Comparison of ENCODE assay signal across 17 mouse cellular contexts in the genomic region with DNA sequence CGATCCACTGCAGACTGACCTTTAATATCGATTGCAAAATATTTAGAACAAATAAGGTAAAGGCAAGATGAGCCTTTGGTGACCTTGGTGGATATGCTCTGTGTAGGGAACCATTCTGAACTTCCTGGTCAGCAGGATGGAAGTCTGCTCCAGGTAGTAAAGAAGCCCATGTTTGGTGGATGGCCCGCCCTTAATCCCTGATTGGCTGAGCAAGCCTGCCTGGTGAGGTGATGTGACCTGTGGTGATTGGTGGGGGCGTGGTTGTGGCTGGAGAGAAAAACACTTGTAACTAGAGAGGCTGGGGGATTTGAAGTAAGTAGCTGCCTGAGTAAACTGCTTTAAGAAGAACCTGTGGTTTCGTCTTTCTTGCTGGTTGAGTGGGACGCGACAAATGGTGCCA. TPM values are rescaled to one million over a fixed set of nuclear protein-coding genes. Genes with fewer than 3 reads are reported as not detected.
A peak's percentile ranks its signal among the peaks of the same experiment; 100 is the strongest.
DNase-seq lines count a peak whose midpoint lies in the region; ATAC-seq and TF ChIP-seq lines count a peak whose summit lies in the region.
"Not testable (repeated sequence)": the region's sequence is repeated elsewhere in the genome, so short reads cannot be mapped to it uniquely, and the experiment has no call there.
"Had no signal": no experiment of that assay in that cellular context is flagged by ENCODE, and none has a peak within 500 bp of the region (broad histone marks: within the 10 kb centered on the region; RNA-seq: fewer than 3 reads in every experiment).

A gene (plus strand): TSS at position 301 of the 400 bp plus-strand sequence.

- not testable (repeated sequence) for TF ChIP-seq CTCF in CH12.LX (conservative IDR thresholded peaks at IDR 0.05 in 1 of 2, IDR thresholded peaks at IDR 0.05 in 1 of 2; ENCODE audit: low read depth in 2 of 2, low read length in 2 of 2); liver, postnatal 0 days (IDR thresholded peaks at IDR 0.05; ENCODE audit: low read depth)

- not testable (repeated sequence) for ATAC-seq in liver, embryonic 15.5 days (ENCODE audit: insufficient read depth); liver, postnatal 0 days; stomach, embryonic 16.5 days (ENCODE audit: insufficient read depth, low FRiP score)

- peak within 1 kb of the TSS; percentile 51 for H3K4me2 ChIP-seq in CH12.LX (ENCODE audit: insufficient read depth, low read depth, poor library complexity, severe bottlenecking)
- not testable (repeated sequence) for H3K4me2 ChIP-seq in liver, embryonic 15.5 days; liver, postnatal 0 days (ENCODE audit: low read depth, low read length); stomach, embryonic 16.5 days (ENCODE audit: low read depth, low read length)

- not testable (repeated sequence) for TF ChIP-seq RAD21 in CH12.LX (IDR thresholded peaks at IDR 0.05; ENCODE audit: low read depth, low read length)

- H3K4me3 ChIP-seq in CH12.LX (replicated peaks in 1 of 3; ENCODE audit: low read depth in 2 of 3, low read length in 2 of 3, poor library complexity in 1 of 3): peak within 1 kb of the TSS; percentile 58 to 63 (median 59)
- H3K4me3 ChIP-seq in liver, embryonic 15.5 days (replicated peaks); liver, postnatal 0 days (ENCODE audit: low read depth, low read length); stomach, embryonic 16.5 days (replicated peaks; ENCODE audit: low read length): not testable (repeated sequence)
- H3K4me3 ChIP-seq in megakaryocyte, embryonic 14.5 days (replicated peaks): peak within 1 kb of the TSS; percentile 74

- H3K27ac ChIP-seq in CH12.LX (ENCODE audit: insufficient read depth, low read depth); liver, embryonic 15.5 days (replicated peaks); liver, postnatal 0 days (ENCODE audit: low read depth); stomach, embryonic 16.5 days (ENCODE audit: low read length): not testable (repeated sequence)

- H3K9me3 ChIP-seq in CH12.LX (replicated peaks; ENCODE audit: low read length); liver, embryonic 15.5 days (replicated peaks); liver, postnatal 0 days (ENCODE audit: low read length); megakaryocyte, embryonic 14.5 days; stomach, embryonic 16.5 days (replicated peaks; ENCODE audit: control insufficient read depth, low read length): not testable (repeated sequence)

- peak; percentile 27 for DNase-seq in CH12.LX (ENCODE audit: extremely low read depth)
- not testable (repeated sequence) for DNase-seq in liver, postnatal 0 days

- H3K79me2 ChIP-seq in CH12.LX (replicated peaks; ENCODE audit: control insufficient read depth, extremely low read depth, insufficient read depth, poor library complexity, severe bottlenecking): not testable (repeated sequence)

- TF ChIP-seq EP300 in CH12.LX (IDR thresholded peaks at IDR 0.05; ENCODE audit: low read length); liver, postnatal 0 days (IDR thresholded peaks at IDR 0.05; ENCODE audit: low read depth): not testable (repeated sequence)

- dilution Hi-C loops in CH12.LX (cut with MboI; ENCODE audit: extremely low pct_ligation_motif_present, extremely low pct_unique_long_range_greater_than_20kb, low sequenced_read_pairs): not testable (repeated sequence)

- 74% methylated on average over 7 of the region's 7 CpGs for WGBS in liver, embryonic 15.5 days (ENCODE audit: insufficient replicate concordance)
- WGBS in liver, postnatal 0 days (ENCODE audit: insufficient replicate concordance): 86% methylated on average over 6 of the region's 7 CpGs
- WGBS in stomach, embryonic 16.5 days: 91% methylated on average over 6 of the region's 7 CpGs

- not testable (repeated sequence) for H3K27me3 ChIP-seq in CH12.LX (replicated peaks); liver, embryonic 15.5 days; liver, postnatal 0 days (ENCODE audit: insufficient read depth, low read length); megakaryocyte, embryonic 14.5 days (replicated peaks); stomach, embryonic 16.5 days (ENCODE audit: control insufficient read depth, insufficient read depth, low read length)

- H3K4me1 ChIP-seq in CH12.LX (ENCODE audit: control insufficient read depth in 1 of 2, insufficient read depth in 2 of 2); liver, embryonic 15.5 days (replicated peaks); liver, postnatal 0 days (ENCODE audit: insufficient read depth); megakaryocyte, embryonic 14.5 days; stomach, embryonic 16.5 days (ENCODE audit: control insufficient read depth, insufficient read depth, low read length): not testable (repeated sequence)

- TF ChIP-seq POLR2A in CH12.LX (IDR thresholded peaks at IDR 0.05; ENCODE audit: low read depth, low read length): not testable (repeated sequence)

- not testable (repeated sequence) for H3K36me3 ChIP-seq in CH12.LX (replicated peaks in 1 of 2; ENCODE audit: control insufficient read depth in 1 of 2, insufficient read depth in 1 of 2, low read length in 1 of 2); liver, embryonic 15.5 days (replicated peaks); liver, postnatal 0 days (replicated peaks; ENCODE audit: insufficient read depth, low read length); megakaryocyte, embryonic 14.5 days (replicated peaks; ENCODE audit: low read length); stomach, embryonic 16.5 days (ENCODE audit: control insufficient read depth, insufficient read depth, low read length)

- H3K9ac ChIP-seq in CH12.LX (ENCODE audit: insufficient read depth, low read depth); liver, embryonic 15.5 days; liver, postnatal 0 days (replicated peaks); stomach, embryonic 16.5 days (ENCODE audit: low read length): not testable (repeated sequence)

- in situ Hi-C loops in CH12.LX (cut with MboI; ENCODE audit: low pct_ligation_motif_present, low pct_unique_long_range_greater_than_20kb, low sequenced_read_pairs): not testable (repeated sequence)

TF ChIP-seq in CH12.LX, 34 proteins besides CTCF, POLR2A, EP300 and RAD21:
- TF ChIP-seq NELFE (IDR thresholded peaks at IDR 0.05; ENCODE audit: low read depth, low read length) (peak; percentile 36), ELF1 (IDR thresholded peaks at IDR 0.05; ENCODE audit: low read depth, low read length) (peak; percentile 43)

RNA-seq across cellular contexts. Expression of the gene that starts here (rescaled TPM):
- total RNA-seq in CH12.LX (2012; rRNA removed) (15.6 and 20.9 TPM in 2 replicates), CH12.LX (2014; rRNA removed) (71.5 and 84.2 TPM in 2 replicates)
- polyA plus RNA-seq in CH12.LX (2012; ENCODE audit: insufficient read length, low read depth): 43.1 and 54.7 TPM in 2 replicates
- polyA plus RNA-seq in liver, embryonic 15.5 days (2015; fragmentation: Nextera tagmentation; extraction: Ambion mirVana): 14.7 and 17.8 TPM in 2 replicates
- polyA plus RNA-seq in liver, postnatal 0 days (2015; fragmentation: Nextera tagmentation; extraction: Ambion mirVana): 103 and 110 TPM in 2 replicates
- not detected in 2 replicates for polyA plus RNA-seq in megakaryocyte, embryonic 14.5 days (2012; ENCODE audit: insufficient read depth, low replicate concordance)
- 4.8 and 11.6 TPM in 2 replicates for polyA plus RNA-seq in stomach, embryonic 16.5 days (2015; fragmentation: Nextera tagmentation; extraction: Ambion mirVana)
- total RNA-seq: adrenal gland, postnatal 14 days; ES-E14 had no signal
- polyA plus RNA-seq: activated CD4-positive, CD25-positive, alpha-beta regulatory T cell, adult 4 months; cerebellum, adult 2 months; cortical plate, adult 2 months; embryonic facial prominence, embryonic 10.5 days; embryonic facial prominence, embryonic 12.5 days; forebrain, embryonic 11.5 days; forebrain, embryonic 13.5 days; forebrain, embryonic 15.5 days; forebrain, postnatal 0 days; Patski had no signal
